Mouse (Mus musculus): Measurements from ENCODE around the gene Tdgf1.

The Tdgf1 gene

DNA sequence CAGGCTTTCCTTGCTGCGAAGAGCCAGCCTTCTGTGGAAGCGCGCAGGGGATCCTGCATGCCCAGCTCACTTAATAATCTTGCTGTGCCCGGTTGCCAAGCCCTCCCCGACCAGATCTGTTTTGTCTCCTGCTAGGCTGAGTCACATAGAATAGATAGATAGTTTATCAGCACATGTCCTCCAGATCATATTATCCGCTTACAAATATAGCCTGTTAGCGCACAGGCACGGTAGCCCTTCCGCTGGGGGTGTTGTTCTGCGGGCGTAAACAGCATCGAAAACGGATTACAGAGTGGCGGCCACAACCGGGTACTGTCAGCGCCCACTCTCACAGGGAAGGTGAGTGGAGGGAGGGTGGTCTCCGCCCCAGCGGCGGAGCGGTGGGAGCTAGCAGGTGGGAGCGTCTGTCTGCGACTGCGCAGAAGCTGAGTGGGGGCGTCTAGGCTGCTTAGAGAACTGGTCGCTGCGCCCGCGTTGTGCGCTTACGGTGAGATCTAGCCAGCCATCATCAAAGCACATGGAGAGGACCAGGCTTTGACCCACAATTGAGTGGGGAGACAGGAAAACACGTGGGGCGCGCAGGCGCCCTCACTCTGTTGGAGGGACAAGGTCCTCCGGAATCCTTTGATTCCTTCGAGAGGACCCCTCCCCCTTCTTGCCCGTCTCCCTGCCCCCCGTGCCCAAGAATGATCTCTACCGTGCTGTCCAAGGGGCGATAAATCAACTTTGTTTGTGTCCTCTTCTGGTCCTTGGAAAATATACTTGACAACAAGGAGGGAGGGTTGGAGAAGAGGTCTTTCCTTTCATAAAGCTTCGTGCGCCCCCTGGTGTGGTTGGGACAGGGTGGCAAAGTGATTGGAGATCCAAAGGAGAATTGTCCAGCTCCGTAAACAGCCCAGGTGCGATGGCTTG, 7.8 kb upstream of the Tdgf1 start:
- DNase-seq (ENCODE audit: low spot score) = peak; percentile 77

DNA sequence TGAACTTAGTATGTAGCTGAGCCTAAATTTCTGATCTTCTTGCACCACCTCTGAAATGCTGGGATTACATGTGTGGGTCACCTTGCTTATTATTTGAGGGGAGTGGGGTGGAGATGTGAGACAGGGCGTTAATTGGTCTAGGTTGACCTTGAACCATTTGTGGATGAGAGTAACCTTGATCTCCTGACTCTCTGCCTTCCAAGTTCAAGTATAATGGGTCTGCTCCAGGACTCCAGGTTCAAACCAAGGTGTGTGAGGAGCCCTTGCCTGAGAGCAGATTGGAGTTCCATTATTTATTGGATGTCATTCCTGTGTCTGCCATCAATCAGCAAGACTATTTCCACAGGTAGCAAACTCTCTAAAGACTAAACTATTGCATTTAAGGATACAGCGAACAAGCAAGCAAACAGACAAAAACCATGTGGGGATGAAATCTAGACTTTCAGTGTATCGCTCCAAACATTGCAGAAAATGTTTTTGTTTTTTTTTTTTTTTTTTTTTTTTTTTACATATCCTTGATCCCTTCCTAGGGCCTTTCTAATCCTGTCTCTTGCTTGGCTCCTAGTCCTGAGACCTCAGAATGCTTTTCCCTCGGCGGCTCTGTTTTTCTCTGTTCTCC, 7.1 kb upstream of the Tdgf1 start:
- no peak for DNase-seq (ENCODE audit: low spot score)

DNA sequence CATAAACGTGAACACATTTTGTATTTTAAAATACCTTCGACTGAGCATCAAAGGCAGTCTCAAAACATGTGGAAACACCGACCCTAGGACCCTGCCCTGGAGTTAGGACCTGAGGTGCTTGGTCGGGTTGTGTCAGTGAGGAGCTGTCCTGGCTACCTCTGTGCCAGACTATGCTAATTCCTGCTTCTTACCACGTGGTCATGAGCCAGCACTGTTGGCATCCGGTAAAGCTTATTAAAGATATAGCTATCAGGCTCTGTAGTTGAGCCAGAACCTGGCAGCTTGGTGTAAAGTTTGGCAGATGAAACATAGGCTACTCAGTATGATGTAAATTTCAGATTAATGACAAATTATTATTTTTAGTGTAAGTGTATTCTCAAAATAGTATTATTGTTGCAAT, 6.4 kb upstream of the Tdgf1 start:
- no peak for DNase-seq (ENCODE audit: low spot score)

DNA sequence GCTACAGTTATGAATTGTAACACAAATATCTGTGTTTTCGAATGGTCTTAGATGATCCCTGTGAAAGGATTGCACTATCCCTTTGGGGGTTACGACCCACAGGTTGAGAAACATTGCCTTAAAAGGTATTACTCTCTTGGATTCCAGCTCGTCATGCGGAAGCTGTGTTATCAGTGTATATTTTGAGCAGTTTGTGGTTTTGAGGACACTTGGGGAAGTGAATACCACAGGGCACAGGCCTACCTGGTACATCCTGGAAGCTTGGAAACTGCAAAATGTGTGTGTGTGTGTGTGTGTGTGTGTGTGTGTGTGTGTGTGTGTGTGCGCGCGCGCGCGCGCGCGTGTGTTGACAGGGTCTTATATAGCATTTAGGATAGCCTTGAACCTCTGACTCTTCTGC, 5.9 kb upstream of the Tdgf1 start:
- DNase-seq (ENCODE audit: low spot score) = no peak

DNA sequence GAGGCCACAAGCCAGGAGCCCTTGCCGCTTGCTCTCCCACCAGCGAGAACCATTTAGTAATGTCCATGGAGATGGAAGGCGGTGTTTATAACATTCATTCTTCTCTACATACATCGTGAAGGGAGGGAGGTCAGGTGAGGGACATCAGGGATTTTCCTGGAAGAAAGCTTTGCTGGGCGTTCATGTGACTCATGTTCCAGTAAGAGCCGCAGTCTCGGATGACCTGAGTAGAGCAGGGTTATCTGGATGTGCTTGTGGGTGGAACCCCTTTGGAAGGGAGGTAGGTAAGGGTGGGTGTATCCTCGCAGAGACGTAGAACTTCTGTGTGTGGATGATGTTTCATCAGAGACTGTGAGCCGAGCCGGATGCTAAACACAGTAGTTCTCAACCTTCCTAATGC, 5.4 kb upstream of the Tdgf1 start, which contains the start of gene Lrrc2:
Gene Lrrc2 (plus strand): TSS at position 149 of the 400 bp plus-strand sequence.
- no peak for DNase-seq (ENCODE audit: low spot score)

DNA sequence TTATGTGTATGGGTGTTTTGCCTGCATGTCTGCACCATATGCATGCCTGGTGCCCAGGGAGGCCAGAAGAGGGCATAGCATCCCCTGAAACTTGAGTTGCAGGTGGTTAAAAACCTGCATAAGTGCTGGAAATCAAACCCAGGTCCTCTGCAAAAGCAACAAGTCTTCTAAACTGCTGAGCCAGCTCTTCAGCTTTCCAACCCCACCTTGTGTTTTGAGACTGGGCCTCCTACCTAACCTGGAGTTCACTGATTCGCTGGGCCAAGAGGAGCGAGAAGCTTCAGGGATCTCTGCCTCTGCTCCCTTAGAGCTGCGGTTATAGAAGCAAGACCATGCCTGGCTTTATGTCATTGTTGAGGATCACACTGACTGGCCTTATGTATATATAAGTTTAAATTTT, 4.2 kb upstream of the Tdgf1 start:
- DNase-seq (ENCODE audit: low spot score) = no peak

DNA sequence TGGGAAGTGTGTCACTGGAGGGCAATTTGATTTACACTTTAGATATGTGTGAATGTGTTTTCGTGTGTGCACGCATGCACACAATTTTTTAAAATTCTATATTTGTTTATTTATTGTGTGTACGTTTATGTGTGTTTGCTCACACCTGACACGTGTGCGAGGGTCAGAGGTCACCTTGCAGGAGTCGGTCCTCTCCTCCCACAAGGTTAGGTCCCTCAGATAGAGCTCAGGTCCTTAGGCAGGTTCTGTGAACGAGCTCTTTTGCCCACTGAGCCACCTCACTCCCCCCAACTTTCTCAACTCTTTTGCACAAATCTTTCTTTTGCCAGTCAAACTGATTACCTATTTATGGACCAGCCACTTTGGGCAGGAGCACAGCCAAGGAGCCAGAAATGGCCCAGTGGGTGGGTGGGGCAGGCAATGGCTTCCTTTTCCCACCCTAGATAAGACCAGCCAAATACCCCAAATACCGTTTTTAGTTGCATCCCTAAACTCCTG, 2.9 kb upstream of the Tdgf1 start:
- DNase-seq (ENCODE audit: low spot score) = no peak

DNA sequence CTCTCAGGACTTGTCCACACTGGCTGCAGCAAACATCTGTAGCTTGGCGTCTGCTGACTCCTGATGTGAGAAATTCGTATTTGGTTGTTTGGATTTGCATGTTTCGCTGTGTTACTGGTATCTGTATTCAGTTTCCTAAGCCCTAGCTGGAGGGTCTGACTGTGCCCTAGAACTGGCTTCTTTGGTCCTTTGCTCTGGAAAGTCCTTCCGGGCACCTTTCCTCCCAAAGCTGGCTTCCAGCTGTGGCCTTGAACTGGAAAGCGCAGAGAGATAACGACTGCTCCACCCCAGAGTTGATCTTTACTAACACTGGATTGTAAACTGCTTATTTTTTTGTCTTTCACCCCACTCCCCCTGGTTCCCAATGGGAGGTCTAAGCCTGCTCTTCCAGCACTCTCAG, 1.9 kb upstream of the Tdgf1 start:
- DNase-seq (ENCODE audit: low spot score) = no peak

DNA sequence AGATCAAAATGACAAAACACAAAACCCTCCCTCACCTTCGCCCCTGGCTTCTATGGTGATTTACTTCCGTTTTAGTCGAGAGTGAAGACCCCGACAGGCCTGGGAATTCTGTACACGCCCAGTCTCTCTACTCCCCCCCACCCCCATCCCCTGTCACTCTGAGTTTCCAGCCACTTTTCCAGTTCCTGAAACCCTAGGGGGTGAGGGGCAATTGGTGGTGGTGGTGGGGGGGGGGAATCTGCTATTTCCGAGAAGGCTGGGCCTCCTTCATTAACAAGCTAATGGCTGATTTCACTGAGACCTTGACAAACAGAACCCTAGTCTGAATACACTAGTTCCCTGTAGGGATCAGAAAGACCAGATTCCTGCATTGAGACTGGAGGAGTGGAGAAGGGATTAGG, 1.3 kb upstream of the Tdgf1 start:
- DNase-seq (ENCODE audit: low spot score) = no peak

DNA sequence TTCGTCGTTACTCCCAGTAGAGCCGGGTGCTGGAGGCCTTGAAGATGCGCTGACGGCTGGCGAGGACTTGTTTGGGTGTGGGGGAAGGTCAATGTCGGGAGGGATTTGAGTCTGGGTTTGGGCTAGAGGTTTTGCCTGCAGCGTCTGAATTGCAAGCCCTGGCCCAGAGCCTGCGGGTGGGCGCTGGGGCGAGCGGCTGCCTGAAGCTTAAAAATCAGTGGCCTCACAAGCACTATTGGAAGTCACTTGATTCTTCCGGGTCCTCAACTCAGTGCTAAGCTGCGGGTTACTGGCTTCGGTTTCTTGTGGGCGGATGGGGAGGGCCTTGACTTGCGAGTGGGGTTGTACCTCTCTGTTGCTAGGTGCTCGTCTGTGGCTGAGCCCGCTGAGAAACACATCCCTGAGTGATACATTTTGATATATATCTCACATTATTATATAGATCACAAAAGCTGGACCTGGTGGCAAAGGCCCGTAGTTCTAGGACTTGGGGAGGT, 638 bp upstream of the Tdgf1 start:
- DNase-seq (ENCODE audit: low spot score) = peak; percentile 66

DNA sequence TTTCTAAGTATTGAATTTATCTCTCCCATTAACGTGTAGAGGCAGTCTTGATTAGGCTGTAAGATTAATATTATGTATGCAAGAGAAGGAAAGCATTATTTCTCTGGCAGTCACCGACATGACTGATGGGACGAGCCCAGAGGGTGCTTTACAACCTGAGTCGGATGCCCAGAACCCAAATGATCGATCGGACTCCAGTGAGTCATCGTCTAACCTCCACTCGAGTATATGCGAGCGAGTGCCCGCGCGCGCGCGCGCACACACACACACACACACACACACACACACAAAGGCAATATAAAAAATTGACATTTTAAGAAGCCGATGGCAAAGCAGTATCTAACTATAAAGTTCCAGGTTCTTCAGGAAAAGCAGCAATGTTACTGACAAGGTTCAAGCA, 615 bp downstream of the Tdgf1 start:
- DNase-seq (ENCODE audit: low spot score) = no peak

DNA sequence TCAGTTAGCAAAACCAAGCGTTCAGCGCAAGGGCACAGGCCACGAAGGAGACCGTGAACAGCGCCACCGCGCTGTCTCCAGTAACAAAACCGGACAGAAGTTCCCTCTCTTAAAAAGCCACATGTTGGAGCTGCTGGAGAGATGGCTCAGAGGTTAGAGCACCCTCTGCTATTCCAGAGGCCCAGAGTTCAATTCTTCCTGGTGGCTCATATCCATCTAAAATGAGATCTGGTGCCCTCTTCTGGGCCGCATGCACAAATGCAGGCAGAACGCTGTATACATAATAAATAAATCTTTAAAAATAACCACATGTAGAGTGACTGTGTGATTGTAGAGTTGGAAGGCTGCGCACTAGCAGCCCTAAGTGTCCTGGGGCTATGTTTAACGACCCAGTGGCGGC, 1.7 kb downstream of the Tdgf1 start:
- no peak for DNase-seq (ENCODE audit: low spot score)

DNA sequence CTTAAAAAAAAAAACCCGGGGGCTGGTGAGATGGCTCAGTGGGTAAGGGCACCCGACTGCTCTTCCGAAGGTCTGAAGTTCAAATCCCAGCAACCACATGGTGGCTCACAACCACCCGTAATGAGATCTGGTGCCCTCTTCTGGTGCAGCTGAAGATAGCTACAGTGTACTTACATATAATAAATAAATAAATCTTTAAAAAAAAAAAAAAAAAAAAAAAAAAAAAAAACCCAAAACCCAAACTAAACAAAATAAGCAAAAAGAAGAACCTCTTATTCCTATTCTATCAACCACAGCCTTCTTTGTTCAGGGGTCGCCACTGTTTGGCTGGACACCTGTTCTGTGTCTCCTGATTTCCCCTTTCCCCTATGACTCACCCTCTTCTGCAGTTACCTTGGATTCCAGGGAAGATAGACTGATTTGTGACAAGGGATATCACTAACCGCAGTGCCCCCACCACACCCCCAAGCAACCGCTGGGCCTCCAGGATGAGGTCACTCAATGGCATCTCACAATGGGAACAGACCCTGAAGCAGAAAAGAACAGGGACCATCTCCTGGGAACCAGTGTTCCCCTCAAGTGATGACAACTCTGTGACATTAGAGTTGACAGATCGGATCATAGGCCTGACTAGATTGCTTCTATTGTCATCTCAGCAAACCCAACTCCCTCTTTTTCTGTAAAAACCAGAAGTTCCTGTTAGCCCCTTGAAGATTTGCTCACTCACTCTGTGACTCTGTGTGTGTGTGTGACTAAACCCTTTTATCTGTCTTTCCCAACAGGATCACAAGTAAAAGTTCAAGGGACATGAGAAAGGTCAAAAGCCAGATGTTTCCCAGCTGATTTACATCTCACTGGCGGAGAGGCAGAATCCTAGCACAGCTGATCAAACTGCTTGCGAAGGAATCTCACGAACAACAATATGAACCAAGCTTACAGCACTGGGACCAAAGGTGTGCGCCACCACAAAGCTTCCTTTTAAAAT, 8.2 kb downstream of the Tdgf1 start:
- no peak for DNase-seq (ENCODE audit: low spot score)

DNA sequence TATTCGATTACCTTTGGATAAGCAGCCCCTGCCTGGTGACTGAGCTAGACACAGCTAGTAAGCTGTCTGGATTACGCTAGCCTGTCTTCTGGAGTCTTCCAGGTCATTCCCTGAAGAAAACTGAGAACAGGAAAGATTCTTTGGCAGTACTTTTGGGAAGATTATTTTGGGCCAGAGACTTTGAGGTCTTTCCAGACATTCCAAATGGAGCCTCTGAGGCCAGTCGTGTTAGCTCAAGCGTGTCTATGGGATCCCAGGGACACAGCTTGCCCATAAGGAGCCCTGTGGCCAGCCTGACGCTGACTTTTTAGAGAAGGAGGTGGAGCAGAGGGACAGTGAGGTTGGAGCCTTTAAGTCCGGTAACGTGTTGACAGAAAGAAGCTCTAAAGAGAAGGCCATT, 10.0 kb downstream of the Tdgf1 start:
- DNase-seq (ENCODE audit: low spot score) = no peak

DNA sequence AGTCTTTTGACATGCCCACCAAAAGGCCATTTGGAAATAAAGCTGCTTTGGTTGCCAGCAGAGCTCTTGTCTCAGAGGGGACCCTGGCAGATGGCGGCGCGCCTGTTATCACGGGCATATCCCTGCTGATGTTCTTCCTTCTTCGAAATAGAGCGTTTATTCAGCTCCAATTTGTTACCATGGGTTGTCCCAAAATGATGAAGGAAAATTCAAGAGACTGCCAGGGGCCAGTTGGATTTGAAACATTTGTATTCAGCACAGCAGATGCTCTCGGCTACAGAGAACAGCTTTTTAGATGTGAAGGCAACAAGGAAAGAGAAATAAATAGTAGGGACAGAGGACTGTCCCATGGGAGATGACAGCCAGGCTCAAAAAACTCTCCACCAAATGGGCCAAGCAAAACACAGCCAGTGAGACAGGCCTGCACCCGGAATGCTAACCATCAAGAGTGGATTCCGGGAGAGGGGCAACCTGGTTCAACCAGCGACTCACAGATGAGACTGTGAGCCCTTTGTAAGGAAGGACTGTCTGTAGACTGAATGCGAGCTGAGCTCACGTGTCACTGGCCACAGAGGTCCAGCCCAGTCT, 12.0 kb downstream of the Tdgf1 start:
- DNase-seq (ENCODE audit: low spot score) = no peak

DNA sequence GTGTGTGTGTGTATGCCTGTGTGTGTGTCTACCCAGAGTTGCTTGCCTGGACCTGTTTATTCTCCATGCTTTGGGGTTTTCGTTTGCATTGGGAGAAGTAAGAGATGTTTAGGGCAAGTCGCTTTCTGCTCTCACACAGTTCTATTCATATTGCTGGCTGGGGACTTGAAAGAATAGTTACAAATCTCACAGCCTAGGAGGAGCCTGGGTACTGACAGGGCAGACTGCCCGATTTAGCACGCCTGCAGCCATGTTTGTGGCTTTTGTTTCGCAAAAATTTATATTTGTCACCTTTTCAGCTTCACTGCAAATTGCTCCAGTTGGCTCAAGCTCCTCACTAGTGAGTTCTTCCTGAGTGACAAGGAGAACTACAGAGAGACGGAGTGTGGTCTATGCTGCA, 14.4 kb downstream of the Tdgf1 start:
- DNase-seq (ENCODE audit: low spot score) = no peak

DNA sequence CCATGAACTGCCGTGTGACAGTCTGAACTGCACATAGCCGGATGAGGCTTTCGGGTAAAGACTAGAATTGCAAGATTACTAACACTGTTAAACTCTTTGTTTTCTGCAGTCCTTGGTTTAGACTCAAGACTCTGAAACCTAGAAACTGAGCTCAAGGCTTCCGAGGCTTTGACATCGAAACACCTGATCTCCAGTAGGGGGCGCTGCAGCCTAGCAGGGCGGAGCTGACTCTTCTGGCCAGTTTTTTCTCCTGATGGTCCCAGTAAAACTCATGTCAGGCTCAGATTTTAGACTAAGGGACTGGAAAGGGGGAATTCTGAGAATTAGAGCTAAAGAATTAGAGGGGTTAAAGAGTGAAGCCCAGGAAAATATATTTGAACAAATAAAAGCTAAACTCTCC, 23.2 kb downstream of the Tdgf1 start:
- DNase-seq (ENCODE audit: low spot score) = peak; percentile 46

DNA sequence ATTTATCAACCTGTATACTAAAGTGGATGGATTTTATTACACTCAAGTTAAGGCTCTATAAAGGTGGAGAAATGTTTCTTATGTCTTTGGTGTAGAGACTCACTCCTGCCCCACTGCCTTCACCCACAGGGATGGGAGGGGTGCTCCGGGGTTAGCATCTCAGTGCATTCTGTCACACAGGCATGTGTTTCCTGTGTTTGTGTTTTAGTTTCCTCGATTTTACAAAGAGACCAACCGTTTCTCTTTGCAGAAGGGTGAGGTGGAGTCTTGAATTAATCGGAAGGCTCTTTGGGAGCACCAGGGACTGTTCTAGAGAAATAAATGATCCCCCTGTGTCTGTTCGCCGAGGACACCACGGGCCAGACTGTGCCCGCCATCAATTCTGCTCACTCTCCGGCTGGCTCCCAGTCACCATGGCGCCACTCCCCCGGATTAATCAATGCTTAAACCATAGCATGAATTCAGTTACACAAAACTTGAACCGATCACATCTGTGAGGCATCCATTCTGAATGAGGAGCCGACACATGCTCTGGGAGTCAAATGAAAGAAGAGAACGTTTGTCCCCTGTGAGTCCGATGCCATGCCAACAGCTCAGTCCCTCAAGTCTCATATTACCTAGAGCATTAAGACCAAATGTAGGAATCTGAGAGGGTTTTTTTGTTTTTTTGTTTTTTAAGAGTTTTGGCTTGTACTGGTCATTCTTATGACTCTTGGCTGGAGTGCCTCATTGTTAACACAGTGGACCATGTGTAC, 25.1 kb downstream of the Tdgf1 start:
- no peak for DNase-seq (ENCODE audit: low spot score)

DNA sequence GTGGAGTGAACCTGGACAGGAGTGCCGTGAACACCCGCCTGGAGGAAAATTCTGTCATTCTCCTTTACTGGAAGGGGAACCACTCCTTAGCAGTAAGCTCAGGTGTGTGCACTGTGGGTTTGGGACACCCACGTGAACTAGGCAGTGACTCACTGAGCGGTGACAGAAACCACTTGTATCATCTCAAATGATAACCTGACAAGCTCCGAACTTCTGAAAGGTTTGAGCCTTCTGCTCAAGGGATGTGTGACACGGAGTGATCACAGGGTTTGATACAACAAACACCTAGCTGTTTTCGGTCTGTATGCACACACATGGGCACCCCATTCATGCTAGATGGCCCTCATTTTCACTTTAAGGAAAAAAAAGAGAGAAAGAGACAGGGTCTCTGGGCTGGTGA, 29.2 kb downstream of the Tdgf1 start, which contains the start of gene Fam240a:
Gene Fam240a (minus strand): TSS at position 76 of the 400 bp plus-strand sequence.
- DNase-seq (ENCODE audit: low spot score) = no peak

DNA sequence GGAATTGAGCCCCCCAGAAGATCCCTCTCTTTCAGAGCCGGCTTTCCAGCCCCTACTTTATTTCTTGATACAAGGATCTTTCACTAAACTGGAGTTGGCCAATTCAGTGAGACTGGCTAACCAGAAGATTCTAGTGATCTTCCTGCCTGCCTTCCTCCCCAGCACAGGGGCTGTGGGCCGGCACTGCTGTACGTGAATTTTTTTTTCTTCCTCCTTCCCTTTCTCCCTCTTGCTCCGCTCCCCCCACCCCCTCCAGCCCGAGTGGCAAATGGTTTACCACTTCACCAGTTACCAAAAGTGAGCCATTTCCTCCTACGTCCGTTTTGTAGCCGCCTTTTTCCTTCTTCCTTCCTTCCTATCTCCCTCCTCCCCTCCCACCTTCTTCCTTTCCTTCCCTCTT, 30.5 kb downstream of the Tdgf1 start:
- DNase-seq (ENCODE audit: low spot score) = no peak

Measured in ovary, adult 18-20 months (tissue).